Mouse (Mus musculus): ENCODE results near the gene Eps8l3. TPM values are rescaled to one million over a fixed set of nuclear protein-coding genes. Genes with fewer than 3 reads are reported as not detected.
A peak's percentile ranks its signal among the peaks of the same experiment; 100 is the strongest.

Gene Eps8l3
- polyA plus RNA-seq, 1 experiment from 2014 or later = not detected

DNA sequence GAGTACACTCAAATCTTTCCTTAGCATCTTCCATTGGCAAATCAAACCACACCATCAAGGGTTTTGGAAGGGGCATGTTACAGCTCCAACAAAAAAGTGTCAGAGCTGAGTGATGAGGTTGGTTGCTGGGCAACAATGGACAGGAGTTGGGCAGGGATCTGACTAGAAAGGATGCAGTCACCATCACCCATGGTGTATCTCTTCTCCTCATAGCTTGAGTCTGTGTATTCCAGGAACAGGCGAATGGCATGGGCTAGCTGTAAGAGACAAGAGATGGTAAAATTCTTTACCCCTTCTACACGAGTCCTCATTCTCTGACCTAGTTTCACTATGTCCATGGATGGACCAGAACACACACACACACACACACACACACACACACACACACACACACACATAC is 54.1 kb downstream of the Eps8l3 start:
- no peaks in the 10 kb centered on the region for H3K36me3 ChIP-seq
- peak overlapping the region; percentile 46 for H3K4me2 ChIP-seq (replicated peaks)
- peak overlapping the region; percentile 33 for H3K4me3 ChIP-seq (replicated peaks)
- no peaks in the 10 kb centered on the region for H3K9me3 ChIP-seq (replicated peaks)
- H3K27me3 ChIP-seq = no peaks in the 10 kb centered on the region
- peak; percentile 8; the same call in 1 of the 2 replicates for ATAC-seq (ENCODE audit: insufficient number of reproducible peaks, low FRiP score, low TSS enrichment, low read depth)
- 69% methylated on average over 2 of the region's 2 CpGs for WGBS
- H3K27ac ChIP-seq (replicated peaks) = no peak overlapping the region; the same call in 1 of the 2 replicates
- H3K9ac ChIP-seq = no peak overlapping the region
- peaks cover 11% of the 10 kb centered on the region; the same call in 1 of the 2 replicates for H3K4me1 ChIP-seq

DNA sequence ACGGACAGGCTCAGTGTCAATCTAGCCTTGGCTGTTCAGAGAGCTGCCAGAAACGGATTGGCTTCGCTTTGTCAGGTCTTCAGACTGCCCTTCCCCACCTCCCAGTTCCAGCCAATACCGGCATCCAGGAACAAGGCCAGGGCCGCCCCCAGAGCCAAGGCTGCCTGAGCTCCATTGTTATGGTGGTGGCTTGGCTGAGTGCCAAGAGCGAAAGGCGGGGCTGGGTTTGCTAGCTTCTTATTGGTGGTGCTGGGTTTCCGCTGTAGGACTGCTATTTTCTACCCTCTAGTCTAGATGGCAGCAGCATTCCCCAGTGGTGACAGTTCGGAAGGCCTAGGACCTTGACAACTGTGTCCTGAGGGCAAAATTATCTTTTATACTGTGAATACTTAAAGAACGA is 54.6 kb downstream of the Eps8l3 start, which contains the start of gene Gstm7:
TSS of gene Gstm7 (minus strand) at position 148 of the 400 bp plus-strand sequence.
- peak; percentile 90 for ATAC-seq (ENCODE audit: insufficient number of reproducible peaks, low FRiP score, low TSS enrichment, low read depth)
- no peaks in the 10 kb centered on the region for H3K27me3 ChIP-seq
- no peaks in the 10 kb centered on the region for H3K36me3 ChIP-seq
- no peaks in the 10 kb centered on the region for H3K9me3 ChIP-seq (replicated peaks)
- no peak within 1 kb of the TSS for H3K9ac ChIP-seq
- WGBS = 2% methylated on average over 10 of the region's 10 CpGs
- peak within 1 kb of the TSS; percentile 33 for H3K4me3 ChIP-seq (replicated peaks)
- peak within 1 kb of the TSS; percentile 46 for H3K4me2 ChIP-seq (replicated peaks)
- H3K27ac ChIP-seq (replicated peaks) = no peak within 1 kb of the TSS; the same call in 1 of the 2 replicates
- peaks cover 11% of the 10 kb centered on the region; the same call in 1 of the 2 replicates for H3K4me1 ChIP-seq

DNA sequence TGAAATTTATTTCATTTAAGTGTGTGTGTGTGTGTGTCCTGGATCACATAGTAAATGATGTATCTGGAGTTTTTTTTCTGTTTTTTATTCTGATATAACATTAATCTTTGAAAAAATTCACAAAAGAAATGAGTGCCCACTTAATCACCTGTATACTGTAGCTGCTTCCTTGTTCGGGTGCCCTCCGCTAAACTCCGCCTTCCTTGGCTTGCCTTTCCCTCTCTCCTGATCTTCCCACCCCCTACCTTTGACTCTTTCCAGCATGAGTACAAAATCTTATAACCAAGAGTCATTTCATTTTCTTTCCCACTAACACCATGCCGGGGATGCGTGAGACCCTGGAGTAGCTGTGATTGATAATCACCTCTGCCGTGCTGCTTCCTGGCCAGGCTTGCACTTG is 55.1 kb downstream of the Eps8l3 start:
- Histone ChIP-seq H3K9ac (no peak overlapping the region), H3K36me3 (no peaks in the 10 kb centered on the region), H3K4me1 (peaks cover 11% of the 10 kb centered on the region; the same call in 1 of the 2 replicates), H3K9me3 (replicated peaks) (no peaks in the 10 kb centered on the region), H3K27ac (replicated peaks) (no peak overlapping the region), H3K27me3 (no peaks in the 10 kb centered on the region), H3K4me3 (replicated peaks) (no peak overlapping the region), H3K4me2 (replicated peaks) (no peak overlapping the region)
- no peak for ATAC-seq (ENCODE audit: insufficient number of reproducible peaks, low FRiP score, low TSS enrichment, low read depth)
- 76% methylated on average over 6 of the region's 6 CpGs for WGBS

DNA sequence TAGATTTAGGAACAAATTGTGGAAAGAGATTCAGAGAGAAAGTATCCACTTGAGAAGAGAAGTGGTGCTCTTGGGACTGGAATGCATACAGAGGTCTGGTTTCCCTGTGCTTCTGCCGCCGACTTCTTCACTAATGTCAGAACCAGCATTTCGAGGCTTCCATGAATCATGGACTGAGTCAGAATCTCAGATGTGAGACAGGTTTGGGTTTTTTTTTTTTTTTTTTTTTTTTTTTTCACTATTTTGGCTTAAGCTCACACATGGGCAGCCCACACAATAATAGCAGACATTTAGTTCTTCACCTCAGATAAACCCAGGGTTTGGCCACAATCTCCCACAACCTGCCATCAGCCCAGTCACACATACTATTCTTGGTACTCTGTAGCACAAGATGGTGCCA is 58.2 kb downstream of the Eps8l3 start:
- H3K36me3 ChIP-seq = no peaks in the 10 kb centered on the region
- H3K4me3 ChIP-seq (replicated peaks) = no peak overlapping the region
- no peak overlapping the region for H3K27ac ChIP-seq (replicated peaks)
- no peak overlapping the region for H3K9ac ChIP-seq
- no peaks in the 10 kb centered on the region for H3K27me3 ChIP-seq
- H3K9me3 ChIP-seq (replicated peaks) = no peaks in the 10 kb centered on the region
- peaks cover 11% of the 10 kb centered on the region; the same call in 1 of the 2 replicates for H3K4me1 ChIP-seq
- H3K4me2 ChIP-seq (replicated peaks) = no peak overlapping the region
- ATAC-seq (ENCODE audit: insufficient number of reproducible peaks, low FRiP score, low TSS enrichment, low read depth) = no peak
- 74% methylated on average over 3 of the region's 3 CpGs for WGBS

DNA sequence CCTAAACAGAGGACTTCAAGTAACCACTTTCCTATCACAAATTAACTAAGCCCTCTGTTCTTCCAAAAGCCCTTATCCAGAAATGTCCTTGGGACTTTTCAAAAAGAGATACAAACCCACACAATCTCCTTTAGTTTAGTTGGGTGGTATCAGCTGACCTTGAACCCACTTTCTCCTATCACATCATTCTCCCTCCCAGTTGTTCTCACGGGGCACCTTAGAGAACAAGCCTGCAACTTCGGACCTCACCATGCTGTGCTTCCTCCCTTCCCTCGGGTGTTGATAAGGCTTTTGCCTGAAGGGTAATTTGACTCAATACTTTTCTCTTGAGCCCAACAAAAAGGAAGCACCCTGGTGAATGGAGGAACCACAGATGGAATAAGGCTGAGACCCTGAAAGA is 58.9 kb downstream of the Eps8l3 start:
- ATAC-seq (ENCODE audit: insufficient number of reproducible peaks, low FRiP score, low TSS enrichment, low read depth) = no peak
- WGBS = 64% methylated on average over 3 of the region's 3 CpGs
- Histone ChIP-seq H3K4me3 (replicated peaks) (no peak overlapping the region), H3K36me3 (no peaks in the 10 kb centered on the region), H3K27ac (replicated peaks) (no peak overlapping the region), H3K9me3 (replicated peaks) (no peaks in the 10 kb centered on the region), H3K4me2 (replicated peaks) (no peak overlapping the region), H3K9ac (no peak overlapping the region), H3K4me1 (peaks cover 11% of the 10 kb centered on the region; the same call in 1 of the 2 replicates), H3K27me3 (no peaks in the 10 kb centered on the region)

DNA sequence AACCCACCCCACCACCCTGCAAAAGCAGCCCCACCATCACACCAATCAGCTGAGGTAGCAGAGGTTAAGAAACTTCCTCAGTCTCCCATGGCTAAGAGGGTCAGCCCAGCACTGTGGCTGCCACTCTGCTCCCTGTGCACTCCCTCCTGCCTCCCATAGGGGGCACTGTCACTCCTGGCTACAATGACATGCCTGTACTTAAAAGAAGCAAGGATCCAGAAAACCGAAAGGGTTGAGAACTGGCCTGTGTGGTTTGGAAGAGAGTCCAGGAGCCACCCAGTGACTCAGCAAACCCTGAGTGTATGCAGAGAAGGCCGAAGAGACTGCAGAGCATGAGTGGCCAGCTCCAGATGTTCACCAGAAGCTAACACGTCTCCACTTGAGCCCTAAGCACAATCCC is 62.4 kb downstream of the Eps8l3 start:
- no peaks in the 10 kb centered on the region for H3K27me3 ChIP-seq
- H3K27ac ChIP-seq (replicated peaks) = no peak overlapping the region
- H3K9ac ChIP-seq = no peak overlapping the region
- H3K9me3 ChIP-seq (replicated peaks) = no peaks in the 10 kb centered on the region
- peak; percentile 51; the same call in 1 of the 2 replicates for ATAC-seq (ENCODE audit: insufficient number of reproducible peaks, low FRiP score, low TSS enrichment, low read depth)
- H3K36me3 ChIP-seq = no peaks in the 10 kb centered on the region
- WGBS = 36% methylated on average over 3 of the region's 3 CpGs
- no peak overlapping the region for H3K4me3 ChIP-seq (replicated peaks)
- no peak overlapping the region for H3K4me2 ChIP-seq (replicated peaks)
- peaks cover 5% of the 10 kb centered on the region; the same call in 1 of the 2 replicates for H3K4me1 ChIP-seq

DNA sequence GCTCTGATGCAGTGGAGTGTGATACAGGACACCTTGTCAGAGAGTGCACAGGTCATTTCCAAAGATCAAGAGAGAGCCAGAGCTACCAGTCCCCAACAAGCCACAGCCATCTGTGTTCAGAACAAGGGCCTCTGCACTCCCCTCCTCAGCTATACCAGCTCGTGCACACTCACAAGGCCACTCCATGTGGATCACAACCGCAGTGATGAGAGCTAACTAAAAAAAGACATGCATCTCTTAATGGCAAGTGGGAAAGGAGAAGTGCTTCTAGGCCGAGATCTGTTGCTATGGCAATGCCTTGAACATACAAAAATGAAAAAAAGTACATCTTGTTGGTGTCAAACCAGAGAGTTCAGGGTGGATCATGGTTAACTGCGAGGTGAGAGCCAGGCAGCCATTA is 62.8 kb downstream of the Eps8l3 start:
- no peaks in the 10 kb centered on the region for H3K9me3 ChIP-seq (replicated peaks)
- H3K27ac ChIP-seq (replicated peaks) = no peak overlapping the region
- 77% methylated on average over 4 of the region's 4 CpGs for WGBS
- no peak overlapping the region for H3K9ac ChIP-seq
- H3K4me1 ChIP-seq = peaks cover 5% of the 10 kb centered on the region; the same call in 1 of the 2 replicates
- H3K4me3 ChIP-seq (replicated peaks) = no peak overlapping the region
- H3K36me3 ChIP-seq = no peaks in the 10 kb centered on the region
- H3K27me3 ChIP-seq = no peaks in the 10 kb centered on the region
- H3K4me2 ChIP-seq (replicated peaks) = no peak overlapping the region
- ATAC-seq (ENCODE audit: insufficient number of reproducible peaks, low FRiP score, low TSS enrichment, low read depth) = no peak

DNA sequence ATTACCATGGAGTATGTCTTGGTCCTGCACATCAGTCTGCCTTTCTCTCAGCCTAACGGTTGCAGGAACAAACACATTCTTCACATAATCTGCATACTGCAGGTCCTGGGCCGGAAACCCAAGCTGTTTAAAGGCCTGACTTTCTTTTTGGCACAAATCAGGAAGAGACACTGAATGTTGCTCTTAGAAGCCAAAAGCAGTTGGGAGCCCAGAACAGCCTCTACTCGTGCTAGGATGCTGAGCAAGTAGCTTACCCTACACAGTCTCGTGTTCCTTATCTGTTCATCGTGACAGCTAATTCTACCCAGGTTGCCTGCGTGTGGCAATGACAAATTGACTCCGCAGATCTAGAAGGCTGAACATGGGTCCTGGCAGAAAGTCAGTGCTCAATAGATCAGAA is 63.5 kb downstream of the Eps8l3 start:
- WGBS = 65% methylated on average over 7 of the region's 7 CpGs

DNA sequence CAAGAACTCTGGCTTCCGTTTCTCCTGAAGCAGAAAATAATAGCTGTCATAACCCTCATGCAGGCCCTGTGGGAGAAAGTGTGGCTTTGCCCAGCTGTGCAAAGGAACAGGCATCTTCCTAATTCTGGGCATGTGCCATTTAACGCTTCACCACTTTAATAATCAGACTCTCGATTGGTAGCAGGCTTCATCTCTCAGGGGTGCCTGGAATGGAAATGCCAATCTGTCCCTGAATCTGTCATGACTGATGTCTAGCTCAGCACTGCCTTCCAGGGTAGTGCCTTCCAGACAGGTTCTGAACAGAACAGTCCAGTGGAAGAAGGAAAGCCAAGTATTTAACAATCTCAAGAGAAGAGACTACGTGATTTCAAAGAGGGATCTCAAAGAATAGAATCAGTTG is 64.2 kb downstream of the Eps8l3 start:
- peaks cover 5% of the 10 kb centered on the region; the same call in 1 of the 2 replicates for H3K4me1 ChIP-seq
- H3K9ac ChIP-seq = no peak overlapping the region
- no peak for ATAC-seq (ENCODE audit: insufficient number of reproducible peaks, low FRiP score, low TSS enrichment, low read depth)
- no peaks in the 10 kb centered on the region for H3K36me3 ChIP-seq
- H3K4me3 ChIP-seq (replicated peaks) = no peak overlapping the region
- no peak overlapping the region for H3K4me2 ChIP-seq (replicated peaks)
- no peak overlapping the region for H3K27ac ChIP-seq (replicated peaks)
- H3K9me3 ChIP-seq (replicated peaks) = no peaks in the 10 kb centered on the region
- 66% methylated on average over 4 of the region's 4 CpGs for WGBS
- no peaks in the 10 kb centered on the region for H3K27me3 ChIP-seq

More for the DNA sequence above, 63.5 kb downstream of the Eps8l3 start:
- no peak overlapping the region for H3K4me3 ChIP-seq (replicated peaks)
- ATAC-seq (ENCODE audit: insufficient number of reproducible peaks, low FRiP score, low TSS enrichment, low read depth) = no peak
- H3K4me1 ChIP-seq = peaks cover 5% of the 10 kb centered on the region; the same call in 1 of the 2 replicates
- H3K9ac ChIP-seq = no peak overlapping the region
- no peaks in the 10 kb centered on the region for H3K27me3 ChIP-seq
- H3K4me2 ChIP-seq (replicated peaks) = no peak overlapping the region
- no peak overlapping the region for H3K27ac ChIP-seq (replicated peaks)
- no peaks in the 10 kb centered on the region for H3K9me3 ChIP-seq (replicated peaks)
- no peaks in the 10 kb centered on the region for H3K36me3 ChIP-seq

Other genes with a start within 250 kb of the Eps8l3 start
- not detected in 2 replicates for gene Gm10961, start 245.9 kb upstream of the Eps8l3 start, polyA plus RNA-seq (2015; fragmentation: Nextera tagmentation; extraction: Ambion mirVana)
- 52.4 and 55.8 TPM in 2 replicates for gene Strip1, start 245.5 kb upstream of the Eps8l3 start, polyA plus RNA-seq (2015; fragmentation: Nextera tagmentation; extraction: Ambion mirVana)
- 81.1 and 85.2 TPM in 2 replicates for gene Ahcyl1, start 180.7 kb upstream of the Eps8l3 start, polyA plus RNA-seq (2015; fragmentation: Nextera tagmentation; extraction: Ambion mirVana)
- gene Csf1, start 116.8 kb upstream of the Eps8l3 start, polyA plus RNA-seq (2015; fragmentation: Nextera tagmentation; extraction: Ambion mirVana) = 18.0 and 18.5 TPM in 2 replicates
- gene Gstm5, start 18.6 kb downstream of the Eps8l3 start, polyA plus RNA-seq (2015; fragmentation: Nextera tagmentation; extraction: Ambion mirVana) = 213 and 231 TPM in 2 replicates
- 13.7 and 14.4 TPM in 2 replicates for gene Gstm7, start 54.6 kb downstream of the Eps8l3 start, polyA plus RNA-seq (2015; fragmentation: Nextera tagmentation; extraction: Ambion mirVana)
- gene Gstm6, start 66.5 kb downstream of the Eps8l3 start, polyA plus RNA-seq (2015; fragmentation: Nextera tagmentation; extraction: Ambion mirVana) = 6.6 and 6.7 TPM in 2 replicates
- gene Gstm3, start 92.1 kb downstream of the Eps8l3 start, polyA plus RNA-seq (2015; fragmentation: Nextera tagmentation; extraction: Ambion mirVana) = not detected in 2 replicates
- 60.2 and 73.5 TPM in 2 replicates for gene Gstm2, start 109.2 kb downstream of the Eps8l3 start, polyA plus RNA-seq (2015; fragmentation: Nextera tagmentation; extraction: Ambion mirVana)
- 178 and 220 TPM in 2 replicates for gene Gstm1, start 140.7 kb downstream of the Eps8l3 start, polyA plus RNA-seq (2015; fragmentation: Nextera tagmentation; extraction: Ambion mirVana)
- 12.7 and 15.3 TPM in 2 replicates for gene Gstm4, start 167.7 kb downstream of the Eps8l3 start, polyA plus RNA-seq (2015; fragmentation: Nextera tagmentation; extraction: Ambion mirVana)
- gene Ampd2, start 209.4 kb downstream of the Eps8l3 start, polyA plus RNA-seq (2015; fragmentation: Nextera tagmentation; extraction: Ambion mirVana) = 44.3 and 44.9 TPM in 2 replicates
- 0.39 and 0.61 TPM in 2 replicates for gene Gnat2, start 215.6 kb downstream of the Eps8l3 start, polyA plus RNA-seq (2015; fragmentation: Nextera tagmentation; extraction: Ambion mirVana)

Measured in embryonic facial prominence, embryonic 15.5 days (tissue).